Mouse (Mus musculus): ENCODE measurements around the gene Tspan3. TPM values are rescaled to one million over a fixed set of nuclear protein-coding genes. Genes with fewer than 3 reads are reported as not detected.

The Tspan3 gene
- polyA plus RNA-seq, 1 experiment from 2014 or later: 519 TPM

GRCm38 (mm10) chr9:56146326-56146923, 18.9 kb downstream of the Tspan3 start:
- H3K4me2 ChIP-seq (ENCODE audit: low read depth, low read length, severe bottlenecking): no peak overlapping the region
- H3K4me1 ChIP-seq (replicated peaks; ENCODE audit: control insufficient read depth, insufficient read depth, low read length): no peaks in the 10 kb centered on the region
- DNase-seq (ENCODE audit: low spot score): no peak
- H3K27me3 ChIP-seq (ENCODE audit: control insufficient read depth, insufficient read depth, low read length): no peaks in the 10 kb centered on the region
- ATAC-seq (replicated peaks; ENCODE audit: low FRiP score): no peak
- H3K9me3 ChIP-seq (ENCODE audit: control insufficient read depth, low read length): no peaks in the 10 kb centered on the region
- WGBS: 93% methylated on average over 16 of the region's 16 CpGs
- peaks cover 9% of the 10 kb centered on the region; the same call in 1 of the 2 replicates for H3K36me3 ChIP-seq (ENCODE audit: control insufficient read depth, insufficient read depth, low read length)
- H3K4me3 ChIP-seq (ENCODE audit: low read depth, low read length): no peak overlapping the region
- H3K9ac ChIP-seq (ENCODE audit: low read length): no peak overlapping the region
- H3K27ac ChIP-seq (ENCODE audit: low read depth, low read length): no peak overlapping the region

- H3K9ac ChIP-seq (ENCODE audit: low read length): no peak overlapping the region
- no peaks in the 10 kb centered on the region for H3K9me3 ChIP-seq (ENCODE audit: control insufficient read depth, low read length)
- ATAC-seq (replicated peaks; ENCODE audit: low FRiP score) (no peak), DNase-seq (ENCODE audit: low spot score) (no peak)
- no peak overlapping the region for H3K27ac ChIP-seq (ENCODE audit: low read depth, low read length)
- H3K27me3 ChIP-seq (ENCODE audit: control insufficient read depth, insufficient read depth, low read length): no peaks in the 10 kb centered on the region
- H3K36me3 ChIP-seq (ENCODE audit: control insufficient read depth, insufficient read depth, low read length): peaks cover 9% of the 10 kb centered on the region; the same call in 1 of the 2 replicates
- no peaks in the 10 kb centered on the region for H3K4me1 ChIP-seq (replicated peaks; ENCODE audit: control insufficient read depth, insufficient read depth, low read length)
- H3K4me2 ChIP-seq (ENCODE audit: low read depth, low read length, severe bottlenecking): no peak overlapping the region
- WGBS: 97% methylated on average over 7 of the region's 7 CpGs
- no peak overlapping the region for H3K4me3 ChIP-seq (ENCODE audit: low read depth, low read length)
Measured at GRCm38 (mm10) chr9:56144366-56145003, 20.8 kb downstream of the Tspan3 start.

GRCm38 (mm10) chr9:56141776-56142175, 23.5 kb downstream of the Tspan3 start:
- Histone ChIP-seq H3K36me3 (ENCODE audit: control insufficient read depth, insufficient read depth, low read length) (peaks cover 8% of the 10 kb centered on the region; the same call in 1 of the 2 replicates), H3K4me1 (replicated peaks; ENCODE audit: control insufficient read depth, insufficient read depth, low read length) (no peaks in the 10 kb centered on the region), H3K4me3 (ENCODE audit: low read depth, low read length) (no peak overlapping the region), H3K9ac (ENCODE audit: low read length) (no peak overlapping the region), H3K27me3 (ENCODE audit: control insufficient read depth, insufficient read depth, low read length) (no peaks in the 10 kb centered on the region), H3K9me3 (ENCODE audit: control insufficient read depth, low read length) (no peaks in the 10 kb centered on the region), H3K4me2 (ENCODE audit: low read depth, low read length, severe bottlenecking) (no peak overlapping the region), H3K27ac (ENCODE audit: low read depth, low read length) (no peak overlapping the region)
- no peak for ATAC-seq (replicated peaks; ENCODE audit: low FRiP score)
- WGBS: 90% methylated on average over 9 of the region's 9 CpGs
- DNase-seq (ENCODE audit: low spot score): no peak

- Histone ChIP-seq H3K9ac (ENCODE audit: low read length) (no peak overlapping the region), H3K36me3 (ENCODE audit: control insufficient read depth, insufficient read depth, low read length) (peaks cover 7% of the 10 kb centered on the region; the same call in 1 of the 2 replicates), H3K4me1 (replicated peaks; ENCODE audit: control insufficient read depth, insufficient read depth, low read length) (no peaks in the 10 kb centered on the region), H3K4me2 (ENCODE audit: low read depth, low read length, severe bottlenecking) (no peak overlapping the region), H3K27ac (ENCODE audit: low read depth, low read length) (no peak overlapping the region), H3K9me3 (ENCODE audit: control insufficient read depth, low read length) (no peaks in the 10 kb centered on the region), H3K27me3 (ENCODE audit: control insufficient read depth, insufficient read depth, low read length) (no peaks in the 10 kb centered on the region), H3K4me3 (ENCODE audit: low read depth, low read length) (no peak overlapping the region)
- WGBS: 89% methylated on average over 4 of the region's 4 CpGs
- no peak for ATAC-seq (replicated peaks; ENCODE audit: low FRiP score)
- DNase-seq (ENCODE audit: low spot score): no peak
Measured at GRCm38 (mm10) chr9:56135590-56136197, 29.6 kb downstream of the Tspan3 start.

GRCm38 (mm10) chr9:56134614-56135013, 30.7 kb downstream of the Tspan3 start:
- Histone ChIP-seq H3K9me3 (ENCODE audit: control insufficient read depth, low read length) (no peaks in the 10 kb centered on the region), H3K27me3 (ENCODE audit: control insufficient read depth, insufficient read depth, low read length) (no peaks in the 10 kb centered on the region), H3K27ac (ENCODE audit: low read depth, low read length) (no peak overlapping the region), H3K9ac (ENCODE audit: low read length) (no peak overlapping the region), H3K4me3 (ENCODE audit: low read depth, low read length) (no peak overlapping the region), H3K36me3 (ENCODE audit: control insufficient read depth, insufficient read depth, low read length) (peaks cover 9% of the 10 kb centered on the region; the same call in 1 of the 2 replicates), H3K4me2 (ENCODE audit: low read depth, low read length, severe bottlenecking) (no peak overlapping the region), H3K4me1 (replicated peaks; ENCODE audit: control insufficient read depth, insufficient read depth, low read length) (no peaks in the 10 kb centered on the region)
- DNase-seq (ENCODE audit: low spot score) (no peak), ATAC-seq (replicated peaks; ENCODE audit: low FRiP score) (no peak)
- WGBS: 96% methylated on average over 4 of the region's 4 CpGs

GRCm38 (mm10) chr9:56133970-56134369, 31.3 kb downstream of the Tspan3 start:
- no peak overlapping the region for H3K4me2 ChIP-seq (ENCODE audit: low read depth, low read length, severe bottlenecking)
- H3K9me3 ChIP-seq (ENCODE audit: control insufficient read depth, low read length): no peaks in the 10 kb centered on the region
- H3K27me3 ChIP-seq (ENCODE audit: control insufficient read depth, insufficient read depth, low read length): no peaks in the 10 kb centered on the region
- H3K9ac ChIP-seq (ENCODE audit: low read length): no peak overlapping the region
- DNase-seq (ENCODE audit: low spot score): no peak
- peaks cover 9% of the 10 kb centered on the region; the same call in 1 of the 2 replicates for H3K36me3 ChIP-seq (ENCODE audit: control insufficient read depth, insufficient read depth, low read length)
- H3K4me3 ChIP-seq (ENCODE audit: low read depth, low read length): no peak overlapping the region
- H3K27ac ChIP-seq (ENCODE audit: low read depth, low read length): no peak overlapping the region
- no peaks in the 10 kb centered on the region for H3K4me1 ChIP-seq (replicated peaks; ENCODE audit: control insufficient read depth, insufficient read depth, low read length)
- 88% methylated on average over 5 of the region's 5 CpGs for WGBS
- no peak for ATAC-seq (replicated peaks; ENCODE audit: low FRiP score)

- DNase-seq (ENCODE audit: low spot score) (no peak), ATAC-seq (replicated peaks; ENCODE audit: low FRiP score) (no peak)
- no peak overlapping the region for H3K4me2 ChIP-seq (ENCODE audit: low read depth, low read length, severe bottlenecking)
- no peak overlapping the region for H3K4me3 ChIP-seq (ENCODE audit: low read depth, low read length)
- no peaks in the 10 kb centered on the region for H3K4me1 ChIP-seq (replicated peaks; ENCODE audit: control insufficient read depth, insufficient read depth, low read length)
- H3K36me3 ChIP-seq (ENCODE audit: control insufficient read depth, insufficient read depth, low read length): peaks cover 9% of the 10 kb centered on the region; the same call in 1 of the 2 replicates
- H3K27ac ChIP-seq (ENCODE audit: low read depth, low read length): no peak overlapping the region
- H3K9ac ChIP-seq (ENCODE audit: low read length): no peak overlapping the region
- 88% methylated on average over 10 of the region's 10 CpGs for WGBS
- no peaks in the 10 kb centered on the region for H3K27me3 ChIP-seq (ENCODE audit: control insufficient read depth, insufficient read depth, low read length)
- no peaks in the 10 kb centered on the region for H3K9me3 ChIP-seq (ENCODE audit: control insufficient read depth, low read length)
Measured at GRCm38 (mm10) chr9:56131813-56132525, 33.3 kb downstream of the Tspan3 start.

- H3K9me3 ChIP-seq (ENCODE audit: control insufficient read depth, low read length): no peaks in the 10 kb centered on the region
- H3K27ac ChIP-seq (ENCODE audit: low read depth, low read length): no peak overlapping the region
- ATAC-seq (replicated peaks; ENCODE audit: low FRiP score) (no peak), DNase-seq (ENCODE audit: low spot score) (no peak)
- H3K9ac ChIP-seq (ENCODE audit: low read length): no peak overlapping the region
- H3K36me3 ChIP-seq (ENCODE audit: control insufficient read depth, insufficient read depth, low read length): peaks cover 4% of the 10 kb centered on the region; the same call in 1 of the 2 replicates
- no peaks in the 10 kb centered on the region for H3K27me3 ChIP-seq (ENCODE audit: control insufficient read depth, insufficient read depth, low read length)
- H3K4me3 ChIP-seq (ENCODE audit: low read depth, low read length): no peak overlapping the region
- H3K4me2 ChIP-seq (ENCODE audit: low read depth, low read length, severe bottlenecking): no peak overlapping the region
- H3K4me1 ChIP-seq (replicated peaks; ENCODE audit: control insufficient read depth, insufficient read depth, low read length): no peaks in the 10 kb centered on the region
- WGBS: 74% methylated on average over 4 of the region's 4 CpGs
Measured at GRCm38 (mm10) chr9:56130536-56130935, 34.7 kb downstream of the Tspan3 start.
